Mouse (Mus musculus) CD8-positive naive resting alpha-beta T cell, adult 57 days (primary cell): ENCODE data around the gene Prss2. TPM values are rescaled to one million over a fixed set of nuclear protein-coding genes. Genes with fewer than 3 reads are reported as not detected.

Experiments
- total RNA-seq: library from RNA; stranded (reverse); gene quantifications from one replicate; pipeline ENCODE4 v1.2.4, GENCODE M21; 2023

Gene Prss2
- 13.6 TPM for total RNA-seq

GRCm38 (mm10) chr6:41521487-41521886 lies at the start of gene Prss2:
Gene Prss2 (plus strand): TSS chr6:41521787.

Other genes starting within 250 kb of the Prss2 start
- gene Try4, start 219.5 kb upstream of the Prss2 start, total RNA-seq: 10.5 TPM
- gene Try5, start 204.9 kb upstream of the Prss2 start, total RNA-seq: 3.5 TPM
- gene Try10, start 167.7 kb upstream of the Prss2 start, total RNA-seq: 1.4 TPM
- gene Prss3, start 144.1 kb upstream of the Prss2 start, total RNA-seq: not detected
- gene Gm5771, start 129.4 kb upstream of the Prss2 start, total RNA-seq: not detected
- not detected for gene Gm10334, start 75.6 kb upstream of the Prss2 start, total RNA-seq
- gene Prss1, start 62.9 kb upstream of the Prss2 start, total RNA-seq: 1.0 TPM
- gene Ephb6, start 83.7 kb downstream of the Prss2 start, total RNA-seq: 23.9 TPM
- not detected for gene Trpv6, start 114.6 kb downstream of the Prss2 start, total RNA-seq
- gene Trpv5, start 159.0 kb downstream of the Prss2 start, total RNA-seq: not detected
- not detected for gene Llcfc1, start 162.6 kb downstream of the Prss2 start, total RNA-seq
- gene Kel, start 182.6 kb downstream of the Prss2 start, total RNA-seq: not detected